Mouse (Mus musculus) liver, adult 2 months (tissue): ENCODE data around the gene Sox6.

Experiments
- CTCF ChIP-seq: fragments of 200-500 bp; IDR thresholded peaks from 2 replicates; pipeline ENCODE4 v1.5.1; 2011; ENCODE audit warnings: low read depth, low read length, control low read depth
- POLR2A ChIP-seq: fragments of 200-500 bp; IDR thresholded peaks from 2 replicates; pipeline ENCODE4 v1.6.1; 2011; ENCODE audit warnings: low read length, control low read depth; ENCODE audit not compliant: insufficient read depth; ENCODE audit errors: extremely low read depth

GRCm38 (mm10) chr7:115903931-115904797 lies 134.4 kb downstream of the Sox6 start:
- TF ChIP-seq CTCF, result no peak
- TF ChIP-seq POLR2A, result no peak
